Mouse (Mus musculus): ENCODE data around the gene Reep6. TPM values are rescaled to one million over a fixed set of nuclear protein-coding genes. Genes with fewer than 3 reads are reported as not detected.

Reep6 gene
- total and polyA plus RNA-seq, 2 experiments from 2014 or later: 3.7 to 5.2 TPM

DNA sequence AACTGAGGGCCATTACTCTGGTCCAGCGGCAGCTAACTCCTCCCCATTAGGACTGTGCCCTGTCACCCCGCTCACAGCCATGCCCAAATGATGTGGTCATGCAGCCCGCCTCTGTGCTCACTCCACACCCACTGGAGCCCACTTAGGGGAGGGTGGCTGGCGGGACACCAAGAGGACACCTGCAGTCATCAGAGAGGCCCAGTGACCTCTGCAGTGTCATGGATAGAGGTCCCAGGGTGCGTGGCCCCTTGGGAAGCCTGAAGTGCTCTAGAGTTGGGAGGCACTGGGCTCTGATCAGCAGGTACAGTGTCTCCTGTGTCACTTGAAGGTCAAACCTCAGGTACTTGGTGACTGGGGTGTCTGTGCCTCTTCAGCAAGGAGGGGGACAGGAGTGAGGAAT lies 32.9 kb upstream of the Reep6 start:
- Histone ChIP-seq H3K4me1 (ENCODE audit: insufficient read depth, low read length) (peaks cover 38% of the 10 kb centered on the region), H3K4me3 (ENCODE audit: low read length) (peak overlapping the region; percentile 48; the same call in 1 of the 2 replicates), H3K27ac (peak overlapping the region; percentile 99), H3K9me3 (ENCODE audit: low read length) (no peaks in the 10 kb centered on the region), H3K36me3 (ENCODE audit: insufficient read depth, low read length) (peaks cover 10% of the 10 kb centered on the region; the same call in 1 of the 2 replicates), H3K9ac (replicated peaks; ENCODE audit: low read length) (peak overlapping the region; percentile 64), H3K4me2 (ENCODE audit: low read depth, low read length) (peak overlapping the region; percentile 79), H3K27me3 (ENCODE audit: insufficient read depth, low read length) (no peaks in the 10 kb centered on the region)
- 71% methylated on average over 5 of the region's 5 CpGs for WGBS
- no peak for ATAC-seq
- DNase-seq (ENCODE audit: low spot score): no peak
- no peak for TF ChIP-seq CTCF (IDR thresholded peaks at IDR 0.05; ENCODE audit: low read depth)

DNA sequence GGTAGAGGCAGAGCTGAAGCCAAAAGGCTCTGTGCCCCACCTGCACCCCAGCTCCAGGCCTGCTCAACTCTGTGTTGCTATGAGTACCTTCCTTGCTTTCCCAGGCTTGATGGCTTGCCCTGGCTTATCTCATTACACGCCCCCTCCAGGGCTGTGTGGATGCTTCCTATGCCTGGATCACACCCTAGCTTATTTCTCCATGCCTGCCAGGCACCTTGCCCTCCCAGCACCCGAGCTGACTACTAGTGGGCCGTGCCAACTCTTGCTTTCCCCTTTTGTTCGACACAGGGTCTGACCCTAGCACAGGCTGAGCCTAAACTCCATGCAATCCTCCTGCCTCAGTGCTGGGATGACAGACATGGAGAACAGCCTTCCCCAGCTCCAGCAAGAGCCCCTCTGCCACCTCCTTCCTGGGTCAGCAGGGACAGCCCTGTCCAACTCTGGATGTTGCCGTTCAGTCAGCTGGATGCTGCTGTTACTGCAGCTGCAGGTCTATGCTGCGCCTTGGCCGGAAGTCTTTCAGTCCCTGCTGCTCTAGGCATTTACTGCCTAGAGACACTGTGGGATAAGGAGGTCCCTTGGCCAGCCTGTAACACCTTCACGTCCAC lies 32.1 kb upstream of the Reep6 start:
- WGBS: 46% methylated on average over 8 of the region's 8 CpGs
- peak overlapping the region; percentile 64; the same call in 1 of the 2 replicates for H3K9ac ChIP-seq (replicated peaks; ENCODE audit: low read length)
- H3K4me3 ChIP-seq (ENCODE audit: low read length): no peak overlapping the region
- H3K9me3 ChIP-seq (ENCODE audit: low read length): no peaks in the 10 kb centered on the region
- DNase-seq (ENCODE audit: low spot score): no peak
- no peaks in the 10 kb centered on the region for H3K27me3 ChIP-seq (ENCODE audit: insufficient read depth, low read length)
- TF ChIP-seq CTCF (IDR thresholded peaks at IDR 0.05; ENCODE audit: low read depth): no peak
- peak overlapping the region; percentile 99 for H3K27ac ChIP-seq
- peak overlapping the region; percentile 79; the same call in 1 of the 2 replicates for H3K4me2 ChIP-seq (ENCODE audit: low read depth, low read length)
- no peak for ATAC-seq
- peaks cover 46% of the 10 kb centered on the region for H3K4me1 ChIP-seq (ENCODE audit: insufficient read depth, low read length)
- peaks cover 10% of the 10 kb centered on the region; the same call in 1 of the 2 replicates for H3K36me3 ChIP-seq (ENCODE audit: insufficient read depth, low read length)

DNA sequence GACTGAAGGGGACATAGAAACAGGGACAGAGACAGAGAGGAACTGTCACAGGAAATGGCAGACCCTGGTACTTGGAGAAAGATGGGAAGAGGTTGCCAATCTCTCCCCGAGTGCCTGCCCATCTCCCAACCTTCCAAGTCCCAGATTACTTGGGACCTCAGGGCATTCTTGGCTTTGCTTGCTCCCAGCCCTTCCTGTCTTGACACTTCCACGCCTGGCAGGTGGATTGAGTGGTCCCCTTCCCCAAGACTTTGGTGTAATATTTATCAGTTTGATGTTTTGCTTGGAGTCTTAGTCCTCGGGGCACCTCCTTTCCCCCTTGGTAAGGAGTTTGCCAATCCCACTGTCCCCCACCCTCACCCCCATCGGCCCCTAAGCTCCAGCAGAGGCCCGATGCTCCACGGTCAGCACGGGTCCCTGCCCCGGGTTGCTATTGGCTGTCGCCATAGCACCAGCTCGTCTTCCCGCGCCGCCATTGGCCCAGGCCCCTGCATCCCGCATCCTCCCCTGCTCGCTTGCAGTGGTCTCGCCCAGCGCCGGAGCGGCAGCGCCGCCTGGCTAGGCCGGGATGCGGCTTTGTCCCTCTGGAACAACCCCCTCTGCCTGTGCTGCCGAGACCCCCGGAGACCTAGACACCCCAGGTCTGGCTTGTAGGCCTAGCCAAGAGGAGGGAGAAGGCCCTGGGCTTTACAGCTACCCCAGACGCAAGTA lies 31.0 kb upstream of the Reep6 start:
- H3K4me2 ChIP-seq (ENCODE audit: low read depth, low read length): peak overlapping the region; percentile 74
- no peaks in the 10 kb centered on the region for H3K9me3 ChIP-seq (ENCODE audit: low read length)
- H3K27me3 ChIP-seq (ENCODE audit: insufficient read depth, low read length): no peaks in the 10 kb centered on the region
- WGBS: 2% methylated on average over 24 of the region's 26 CpGs
- ATAC-seq (peak; percentile 80), DNase-seq (ENCODE audit: low spot score) (peak; percentile 97)
- peak overlapping the region; percentile 99 for H3K27ac ChIP-seq
- H3K4me3 ChIP-seq (ENCODE audit: low read length): peak overlapping the region; percentile 58
- peaks cover 46% of the 10 kb centered on the region for H3K4me1 ChIP-seq (ENCODE audit: insufficient read depth, low read length)
- peak; percentile 56; the same call in 1 of the 2 replicates for TF ChIP-seq CTCF (IDR thresholded peaks at IDR 0.05; ENCODE audit: low read depth)
- H3K36me3 ChIP-seq (ENCODE audit: insufficient read depth, low read length): peaks cover 10% of the 10 kb centered on the region; the same call in 1 of the 2 replicates
- peak overlapping the region; percentile 90 for H3K9ac ChIP-seq (replicated peaks; ENCODE audit: low read length)

DNA sequence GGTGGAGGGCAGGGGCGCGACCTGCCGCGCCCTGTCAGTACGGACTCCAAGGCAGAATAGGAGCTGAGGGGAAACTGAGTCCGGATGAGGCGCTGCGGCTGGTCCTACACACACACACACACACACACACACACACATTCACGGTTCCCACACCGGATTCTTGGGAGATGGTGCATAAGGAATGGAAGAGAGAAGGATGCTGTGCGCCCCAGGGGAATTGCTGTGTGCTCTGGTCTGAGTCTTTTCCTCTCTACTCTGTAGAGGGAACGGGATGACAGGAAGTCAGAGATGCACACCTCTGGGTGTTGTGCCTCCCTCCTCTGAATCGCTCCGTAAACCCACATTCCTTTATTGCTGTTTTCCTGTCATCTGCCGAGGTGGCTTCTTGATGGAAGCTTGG lies 30.5 kb upstream of the Reep6 start:
- Histone ChIP-seq H3K27me3 (ENCODE audit: insufficient read depth, low read length) (no peaks in the 10 kb centered on the region), H3K4me3 (ENCODE audit: low read length) (peak overlapping the region; percentile 58), H3K9me3 (ENCODE audit: low read length) (no peaks in the 10 kb centered on the region), H3K9ac (replicated peaks; ENCODE audit: low read length) (peak overlapping the region; percentile 90), H3K4me1 (ENCODE audit: insufficient read depth, low read length) (peaks cover 46% of the 10 kb centered on the region), H3K27ac (peak overlapping the region; percentile 99), H3K36me3 (ENCODE audit: insufficient read depth, low read length) (peaks cover 4% of the 10 kb centered on the region; the same call in 1 of the 2 replicates), H3K4me2 (ENCODE audit: low read depth, low read length) (peak overlapping the region; percentile 74)
- DNase-seq (ENCODE audit: low spot score): peak; percentile 80
- 5% methylated on average over 15 of the region's 15 CpGs for WGBS
- ATAC-seq: 0 out of 2 replicates have a peak, but pooled peaks have one; percentile 0
- no peak for TF ChIP-seq CTCF (IDR thresholded peaks at IDR 0.05; ENCODE audit: low read depth)

DNA sequence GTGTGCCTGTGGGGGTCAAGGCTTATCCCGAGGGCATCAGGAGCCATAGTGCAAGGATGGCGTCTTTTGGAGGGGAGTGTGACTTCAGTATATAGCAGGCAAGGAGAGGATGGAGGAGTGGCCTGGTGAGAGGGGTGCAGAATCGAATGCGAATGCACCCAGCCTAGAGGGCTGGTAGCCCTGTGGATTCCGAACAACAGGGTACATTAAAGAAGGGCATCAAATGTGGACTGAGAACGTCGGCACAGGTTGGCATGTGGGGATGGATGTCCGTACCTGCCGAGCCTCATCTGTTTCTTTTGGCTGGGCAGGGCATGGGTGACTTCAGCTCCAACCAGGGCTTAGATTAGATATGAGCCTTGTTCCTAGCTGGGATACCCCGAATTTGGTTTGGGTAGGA lies 29.9 kb upstream of the Reep6 start:
- ATAC-seq (no peak), DNase-seq (ENCODE audit: low spot score) (peak; percentile 31)

DNA sequence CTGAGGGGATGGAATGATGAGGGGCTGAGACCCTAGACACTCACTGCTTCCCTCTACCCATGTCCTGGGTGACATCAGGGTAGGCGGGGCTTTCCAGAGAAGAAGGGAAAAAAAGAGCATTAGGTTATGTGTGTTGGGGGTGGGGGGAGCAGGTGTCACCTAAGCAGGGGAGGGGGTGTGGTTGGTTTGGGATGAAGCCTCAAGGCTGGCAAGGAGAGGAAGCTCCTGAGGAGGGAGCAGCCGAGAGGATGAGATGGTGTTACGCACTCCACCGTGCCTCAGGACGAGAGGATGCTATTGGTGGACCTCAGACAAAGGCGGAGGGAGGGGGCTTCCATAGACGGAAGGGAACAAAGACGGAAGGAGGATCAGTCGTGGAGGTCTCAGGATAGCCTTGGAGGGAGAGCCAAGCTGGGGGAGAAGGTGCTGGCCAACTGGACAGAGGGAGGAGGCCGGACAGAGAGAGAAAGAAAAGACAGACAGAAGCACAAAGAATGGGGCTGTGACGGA lies 29.0 kb upstream of the Reep6 start:
- TF ChIP-seq CTCF (IDR thresholded peaks at IDR 0.05; ENCODE audit: low read depth): no peak; the same call in 1 of the 2 replicates
- Histone ChIP-seq H3K4me3 (ENCODE audit: low read length) (peak overlapping the region; percentile 58), H3K9me3 (ENCODE audit: low read length) (no peaks in the 10 kb centered on the region), H3K4me1 (ENCODE audit: insufficient read depth, low read length) (peaks cover 42% of the 10 kb centered on the region), H3K4me2 (ENCODE audit: low read depth, low read length) (peak overlapping the region; percentile 74), H3K9ac (replicated peaks; ENCODE audit: low read length) (peak overlapping the region; percentile 90), H3K36me3 (ENCODE audit: insufficient read depth, low read length) (peaks cover 13% of the 10 kb centered on the region), H3K27ac (peak overlapping the region; percentile 99), H3K27me3 (ENCODE audit: insufficient read depth, low read length) (no peaks in the 10 kb centered on the region)
- peak; percentile 92 for DNase-seq (ENCODE audit: low spot score)
- peak; percentile 77 for ATAC-seq
- WGBS: 7% methylated on average over 11 of the region's 11 CpGs

More for the DNA sequence above, 29.9 kb upstream of the Reep6 start:
- Histone ChIP-seq H3K27me3 (ENCODE audit: insufficient read depth, low read length) (no peaks in the 10 kb centered on the region), H3K36me3 (ENCODE audit: insufficient read depth, low read length) (peaks cover 4% of the 10 kb centered on the region; the same call in 1 of the 2 replicates), H3K4me2 (ENCODE audit: low read depth, low read length) (peak overlapping the region; percentile 74), H3K4me1 (ENCODE audit: insufficient read depth, low read length) (peaks cover 46% of the 10 kb centered on the region), H3K9ac (replicated peaks; ENCODE audit: low read length) (peak overlapping the region; percentile 90), H3K27ac (peak overlapping the region; percentile 99), H3K4me3 (ENCODE audit: low read length) (peak overlapping the region; percentile 58), H3K9me3 (ENCODE audit: low read length) (no peaks in the 10 kb centered on the region)
- no peak for TF ChIP-seq CTCF (IDR thresholded peaks at IDR 0.05; ENCODE audit: low read depth)
- WGBS: 38% methylated on average over 10 of the region's 10 CpGs

Measured in hindbrain, postnatal 0 days (tissue).